Mouse (Mus musculus) gastrocnemius, adult 8-10 months (tissue): Measurements from ENCODE around the gene Mtmr4. TPM values are rescaled to one million over a fixed set of nuclear protein-coding genes. Genes with fewer than 3 reads are reported as not detected.

ENCODE experiments used
- DNase-seq, 2 experiments: peaks; one replicate each; pipeline ENCODE4 v3.0.0; 2022; ENCODE audit warnings: low spot score in 2 of 2
- total RNA-seq, 4 experiments: library from RNA; stranded (reverse); gene quantifications; 2 replicates each; pipeline ENCODE4 v1.2.4; 2022

Mtmr4 gene
- 10 to 100 TPM in 3 of 4 experiments, 1 to 10 TPM in 1; 9.8 to 12.6 (median 11.4) TPM for total RNA-seq

DNA sequence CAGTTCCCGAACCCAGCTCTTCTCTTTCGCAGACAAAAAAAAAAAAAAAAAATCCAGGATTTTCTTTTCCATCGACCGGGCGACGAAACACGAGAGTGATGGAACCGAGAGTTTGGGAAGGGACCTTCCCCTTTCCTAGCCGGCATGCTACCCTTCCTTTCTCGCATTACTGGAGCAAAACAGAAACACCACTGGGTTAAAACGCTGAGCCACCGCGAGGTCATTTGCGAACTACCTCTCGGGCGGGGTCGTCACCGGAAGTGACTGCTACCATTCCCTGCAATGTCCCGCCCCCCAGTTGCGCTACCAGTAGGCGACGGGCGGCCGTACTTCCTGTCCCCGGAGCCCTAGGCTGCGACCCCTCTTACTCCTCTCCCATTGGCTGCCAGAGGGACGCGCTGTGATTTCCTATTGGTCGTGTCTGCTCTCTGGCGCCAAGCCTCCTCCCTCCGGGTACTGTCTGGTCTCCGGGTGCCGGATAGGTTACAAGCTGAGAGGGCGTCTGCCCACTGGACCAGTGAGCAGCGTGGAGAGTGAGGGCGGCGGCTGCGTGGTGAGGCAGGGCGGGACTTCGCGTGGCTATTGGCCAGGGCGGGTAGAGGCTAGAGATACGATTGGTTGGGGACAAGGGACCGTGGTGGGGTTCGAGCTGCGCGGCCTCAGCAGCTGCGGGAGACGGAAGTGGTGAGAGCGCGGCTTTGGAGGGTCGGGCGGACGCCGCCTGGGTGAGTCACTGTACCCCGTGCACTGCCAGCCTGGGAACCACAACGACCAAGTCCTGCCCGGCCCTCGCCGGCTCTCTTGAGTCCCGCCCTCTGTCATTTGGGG is at the start of gene Mtmr4:
Mtmr4 (plus strand) TSS at position 637 of the 828 bp plus-strand sequence.
- DNase-seq, result peak; percentile 99 to 100

DNA sequence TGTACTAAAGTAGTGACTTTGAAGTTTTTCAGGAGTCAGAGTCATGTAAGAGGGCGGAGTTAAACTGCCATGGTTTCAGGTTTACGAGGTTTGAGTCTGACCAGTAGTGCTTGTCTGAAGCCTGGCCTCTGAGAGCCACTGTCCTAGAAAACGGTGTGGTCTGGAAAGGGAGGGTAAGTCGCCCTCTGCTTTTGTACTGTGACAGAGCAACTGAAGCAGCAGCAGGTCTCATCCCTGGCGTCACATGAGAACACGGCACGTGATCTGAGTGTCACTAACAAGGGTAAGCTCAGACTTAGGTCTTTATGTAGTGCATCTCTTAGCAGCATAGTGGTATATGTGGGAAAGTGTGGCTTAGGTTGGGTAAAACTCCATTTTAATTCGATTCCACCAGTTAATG is 49.7 kb upstream of the Mtmr4 start:
- DNase-seq, result no peak

DNA sequence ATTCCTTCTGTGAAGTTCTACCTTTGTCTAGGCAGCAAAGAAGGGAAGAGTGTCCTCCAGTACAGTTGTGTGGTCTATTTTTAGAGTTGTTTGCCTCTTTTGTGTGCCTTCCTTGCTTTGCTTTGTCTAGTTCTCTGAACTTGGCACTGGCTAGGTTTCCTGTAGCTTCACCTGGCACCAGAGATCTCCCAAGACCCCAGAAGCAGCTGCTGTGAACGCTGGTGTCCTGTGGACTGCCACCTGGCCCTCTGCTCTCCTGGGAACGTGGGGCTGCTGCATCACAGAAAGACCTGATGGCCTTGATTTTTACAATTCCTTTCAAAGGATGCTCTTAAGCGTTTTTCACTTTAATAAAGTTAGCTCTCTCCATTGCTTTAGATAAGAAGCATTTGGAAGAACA is 49.1 kb upstream of the Mtmr4 start:
- DNase-seq, result no peak

DNA sequence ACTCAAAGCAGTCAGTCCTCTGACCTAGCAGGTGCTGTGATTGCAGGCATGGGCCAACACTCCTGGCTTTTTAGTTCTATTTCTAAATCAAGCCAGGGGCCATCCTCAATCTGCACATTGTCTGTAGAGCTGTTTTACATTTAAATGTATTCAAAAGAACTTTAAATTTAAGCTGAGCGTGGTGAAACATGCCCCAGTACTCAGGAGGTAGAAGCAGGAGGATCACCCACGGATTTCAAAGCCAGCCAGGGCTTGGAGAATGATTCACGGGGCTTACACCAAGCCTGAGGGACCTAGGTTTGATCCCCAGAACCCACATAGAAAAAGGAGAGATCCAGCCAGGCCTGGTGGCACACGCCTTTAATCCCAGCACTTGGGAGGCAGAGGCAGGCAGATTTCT is 38.6 kb upstream of the Mtmr4 start:
- DNase-seq, result no peak

DNA sequence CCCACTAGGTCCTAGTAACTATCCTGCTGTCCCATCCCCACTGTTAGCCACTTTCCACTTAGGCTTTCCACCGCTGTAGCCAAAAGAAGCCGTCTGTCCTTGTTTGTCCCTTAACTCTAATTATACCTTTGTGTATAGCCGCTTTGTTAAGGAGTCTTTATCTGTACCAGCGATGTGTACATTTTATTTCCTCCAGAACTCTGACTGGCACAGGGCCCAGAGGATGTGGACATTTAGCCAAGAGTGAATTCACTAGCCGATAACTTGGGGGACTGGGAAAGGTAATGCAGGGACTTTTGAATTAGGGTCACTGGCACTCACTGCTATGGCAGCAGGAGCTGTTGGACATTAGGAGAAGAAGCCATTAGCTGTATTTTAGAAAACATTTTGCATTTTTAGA is 37.6 kb upstream of the Mtmr4 start:
- no peak for DNase-seq

DNA sequence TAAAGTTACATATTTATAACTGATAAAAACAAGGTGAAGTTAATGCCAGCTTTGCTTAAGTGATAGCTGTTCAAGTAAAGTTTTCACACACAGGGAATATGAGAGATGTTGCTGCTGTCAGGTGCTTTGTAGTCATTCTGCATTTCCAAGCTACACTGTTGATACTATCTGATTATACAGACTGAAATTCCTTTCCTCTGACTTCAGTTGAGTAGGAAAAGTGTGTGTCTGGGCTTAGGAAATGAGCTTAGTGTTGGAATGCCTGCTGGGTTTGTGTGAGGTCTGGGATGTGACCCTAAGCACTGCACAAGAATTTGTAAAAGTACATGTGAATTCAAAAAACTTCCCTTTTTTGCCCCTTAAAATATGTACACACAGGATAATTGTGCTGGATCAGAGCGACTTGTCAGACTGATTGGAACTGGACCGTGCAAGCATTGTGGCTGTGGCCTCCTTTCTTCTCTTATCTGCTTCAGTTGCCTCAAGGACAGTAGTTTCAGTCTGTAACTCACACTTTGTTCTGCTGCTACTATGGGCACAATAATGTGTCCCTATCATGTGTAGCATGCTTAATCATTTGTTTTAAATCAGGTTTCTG is 36.8 kb upstream of the Mtmr4 start:
- no peak for DNase-seq

DNA sequence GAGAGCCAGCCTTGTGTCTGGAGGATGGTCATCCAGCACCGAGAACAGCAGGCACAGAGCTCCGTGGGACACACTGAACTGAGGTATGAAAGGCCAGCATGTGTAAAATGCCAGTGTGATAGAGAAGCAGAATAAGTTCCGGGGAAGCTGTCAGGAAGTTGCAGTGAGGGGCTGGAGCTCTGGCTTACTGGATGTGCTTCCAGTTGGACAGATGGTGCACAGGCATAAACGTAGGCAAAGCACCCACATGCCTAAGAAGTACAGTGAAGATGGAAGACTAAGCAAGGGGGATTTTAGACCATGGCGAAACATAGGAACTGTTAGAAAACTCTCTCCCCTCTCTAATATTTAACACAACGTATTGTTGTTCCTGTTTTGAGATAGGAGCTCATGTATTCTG is 30.8 kb upstream of the Mtmr4 start:
- no peak for DNase-seq

DNA sequence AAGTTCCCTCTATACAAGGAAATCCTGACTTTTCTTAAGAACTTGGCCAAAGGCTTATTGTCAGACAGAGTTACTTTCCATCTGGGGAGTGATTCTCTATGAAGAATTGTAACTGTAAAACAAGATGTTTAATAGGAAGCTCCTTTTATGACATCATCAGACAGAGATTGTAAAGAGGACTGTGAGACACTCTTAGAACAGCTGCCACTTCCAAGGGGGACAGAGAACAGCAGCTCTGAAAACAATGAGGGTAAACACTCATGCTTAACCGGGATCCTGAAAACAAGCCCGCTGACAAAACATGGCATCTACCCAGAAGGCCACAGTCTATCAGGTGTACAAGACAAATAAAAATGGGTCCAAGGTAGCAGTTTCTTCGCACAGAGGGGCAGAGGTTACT is 25.5 kb upstream of the Mtmr4 start, which contains the start of gene Gm11492:
Gm11492 (plus strand) TSS at position 153 of the 400 bp plus-strand sequence.
- no peak for DNase-seq

DNA sequence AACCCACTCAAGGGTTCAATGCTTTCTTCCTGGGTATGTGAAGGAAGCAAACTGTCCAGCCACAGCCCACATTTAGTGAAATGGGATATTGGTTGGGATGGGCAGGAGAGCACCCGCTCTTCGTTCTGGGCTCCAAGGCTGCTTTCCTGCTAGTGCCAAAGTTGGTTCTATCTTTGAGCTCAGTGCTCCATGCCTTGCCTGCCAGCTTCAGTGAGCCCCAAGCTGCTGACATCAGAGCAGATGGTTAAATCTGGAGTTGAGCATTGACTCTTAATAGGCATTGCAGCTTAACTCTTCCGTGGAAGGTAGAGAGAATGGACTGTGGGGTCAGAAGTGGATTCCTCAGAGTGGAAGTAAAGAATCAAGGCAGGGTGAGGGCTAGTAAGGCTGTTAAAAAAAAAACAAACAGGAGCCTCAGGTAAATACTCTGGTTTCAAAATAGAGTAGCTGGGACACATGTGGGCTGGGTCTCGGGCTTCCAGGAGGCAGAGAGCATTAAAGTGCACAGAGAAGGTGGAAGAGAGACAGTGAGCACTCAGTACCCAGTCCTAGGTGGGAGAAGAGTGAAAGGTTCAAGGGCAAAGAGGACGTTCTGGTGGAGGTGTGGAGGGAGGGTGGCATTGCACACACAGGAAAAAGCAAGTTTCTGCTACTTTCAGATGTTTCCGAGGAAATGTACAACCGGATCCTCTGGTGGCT is 23.6 kb upstream of the Mtmr4 start, which contains the start of gene Sept4:
Sept4 (plus strand) TSS at position 649 of the 699 bp plus-strand sequence.
- DNase-seq, result no peak

DNA sequence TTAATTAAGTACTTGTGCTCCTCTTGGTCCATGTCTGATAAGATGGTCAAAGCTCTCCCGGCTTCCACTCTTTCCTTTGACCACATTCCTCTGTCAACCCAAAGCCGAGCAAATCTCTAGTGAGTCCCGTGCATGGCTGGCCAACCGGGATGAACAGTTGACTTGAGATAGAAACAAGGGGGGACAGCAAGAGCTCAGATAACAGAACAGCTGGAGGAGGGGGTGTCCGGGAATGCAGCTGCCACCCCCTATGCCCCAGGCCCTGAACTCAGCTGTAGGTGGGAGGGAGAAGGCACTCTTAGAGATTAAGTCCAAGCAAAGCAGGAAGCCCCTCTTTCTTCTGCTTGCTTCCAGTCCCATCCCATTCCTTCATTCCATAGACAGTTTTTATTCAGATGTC is 21.2 kb upstream of the Mtmr4 start:
- DNase-seq, result no peak

DNA sequence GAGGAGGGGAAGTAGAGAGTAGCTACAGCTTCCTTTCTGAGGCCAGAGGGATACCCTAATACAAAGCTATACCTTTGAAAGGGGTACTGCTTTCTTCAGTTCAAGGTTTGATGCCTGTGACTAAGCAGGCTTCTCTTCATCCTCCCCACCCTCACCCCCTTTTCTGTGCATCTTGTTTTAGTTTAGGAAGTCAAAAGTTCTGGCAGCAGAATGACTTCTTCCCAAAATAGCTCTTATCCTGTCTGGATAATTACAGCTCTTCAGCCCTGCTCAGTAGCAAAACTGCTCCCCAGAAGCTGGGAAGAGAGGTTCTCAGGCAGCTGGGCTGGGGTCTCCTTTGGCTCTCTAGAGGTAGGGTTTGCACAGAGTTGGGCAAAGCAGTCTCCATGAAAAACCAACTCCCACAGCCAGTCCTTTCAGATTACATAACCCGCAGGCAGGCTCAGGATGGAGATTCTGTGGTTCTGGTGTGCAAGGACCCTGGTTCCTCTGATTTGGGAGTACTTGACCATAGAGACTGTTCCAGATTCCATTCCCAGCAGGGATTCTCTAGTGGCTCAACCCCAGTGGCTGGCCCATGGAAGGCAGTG is 20.5 kb upstream of the Mtmr4 start:
- DNase-seq, result no peak

DNA sequence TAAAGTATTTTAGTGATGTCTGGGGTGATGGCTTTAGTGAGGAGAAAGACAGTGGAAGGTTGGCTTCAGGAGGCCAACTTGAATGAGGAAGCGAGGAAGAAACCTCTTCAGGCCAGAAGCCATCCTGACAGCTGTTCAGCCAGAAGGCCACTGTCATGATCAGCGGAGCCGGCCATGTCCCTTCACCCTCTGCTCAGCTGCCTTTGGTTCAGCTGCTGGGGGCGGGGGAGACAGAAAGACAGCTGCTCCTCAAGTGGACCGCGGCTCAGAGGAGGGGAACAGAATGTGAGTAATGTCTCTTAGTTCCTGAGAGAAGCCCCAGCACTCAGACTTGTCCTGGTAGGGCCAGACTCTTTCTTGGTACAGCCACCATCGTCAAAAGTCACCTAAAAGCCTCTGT is 18.2 kb upstream of the Mtmr4 start:
- DNase-seq, result no peak

DNA sequence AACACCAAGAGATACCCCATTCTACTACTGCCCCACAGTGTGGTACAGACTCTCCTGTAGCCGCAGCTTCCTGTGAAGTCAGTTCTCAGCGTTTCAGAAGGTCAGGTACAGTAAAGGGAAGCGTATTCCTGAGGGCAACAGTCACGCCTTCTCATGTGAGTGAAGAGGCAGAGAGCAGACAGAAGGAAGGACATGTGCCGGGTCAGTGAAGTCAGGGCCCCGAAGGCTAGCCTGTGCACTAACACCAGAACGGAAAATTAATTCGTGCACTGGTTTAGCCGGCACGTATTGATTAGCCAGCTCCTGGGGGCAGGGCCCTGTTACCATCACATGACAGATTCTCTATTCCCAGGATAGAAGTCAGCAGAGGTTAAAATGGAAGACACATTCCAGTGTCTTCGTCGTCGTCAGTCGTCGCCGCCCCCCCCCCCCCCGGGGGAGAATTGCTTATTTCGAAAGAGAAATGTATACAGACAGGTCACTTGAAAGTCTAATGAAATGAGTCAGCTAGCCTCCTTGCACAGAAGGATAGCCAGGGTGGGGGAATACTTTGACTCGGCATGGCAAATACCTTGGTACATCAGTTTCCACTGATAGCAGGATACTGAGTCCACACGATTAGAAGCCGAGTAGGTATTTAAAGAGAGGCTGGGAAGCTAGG is 17.3 kb upstream of the Mtmr4 start:
- DNase-seq, result no peak

DNA sequence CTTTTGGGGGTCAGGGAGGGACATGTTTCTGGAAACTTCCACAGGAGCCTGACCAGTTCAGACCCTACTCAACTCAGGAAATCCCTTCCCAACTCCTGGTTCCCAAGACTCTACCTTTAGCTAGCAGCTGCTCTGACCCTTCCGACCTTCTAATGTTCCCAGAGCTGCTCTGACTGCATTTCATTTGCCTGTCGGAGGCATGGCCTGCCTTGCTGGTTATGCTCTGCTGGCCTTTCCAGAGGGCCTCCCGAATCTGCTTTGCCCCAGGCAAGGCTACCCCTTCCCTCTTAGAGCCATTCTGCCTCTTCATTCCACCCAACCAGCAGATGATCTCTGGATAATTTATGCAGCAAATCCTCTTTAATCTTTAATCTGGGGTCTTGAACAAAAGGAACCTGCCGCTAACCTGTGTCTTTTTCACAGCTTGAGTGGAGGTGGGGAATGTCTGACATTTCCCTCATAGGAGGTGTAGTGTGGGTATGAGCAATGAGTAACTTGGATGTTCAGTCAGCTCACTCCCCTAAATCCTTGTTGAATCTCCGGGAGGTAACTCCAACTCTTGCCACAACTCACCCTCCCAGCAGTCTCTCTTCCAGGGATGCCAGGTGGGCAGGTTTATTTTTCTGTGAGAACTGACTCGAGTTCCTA is 14.2 kb upstream of the Mtmr4 start:
- no peak for DNase-seq

DNA sequence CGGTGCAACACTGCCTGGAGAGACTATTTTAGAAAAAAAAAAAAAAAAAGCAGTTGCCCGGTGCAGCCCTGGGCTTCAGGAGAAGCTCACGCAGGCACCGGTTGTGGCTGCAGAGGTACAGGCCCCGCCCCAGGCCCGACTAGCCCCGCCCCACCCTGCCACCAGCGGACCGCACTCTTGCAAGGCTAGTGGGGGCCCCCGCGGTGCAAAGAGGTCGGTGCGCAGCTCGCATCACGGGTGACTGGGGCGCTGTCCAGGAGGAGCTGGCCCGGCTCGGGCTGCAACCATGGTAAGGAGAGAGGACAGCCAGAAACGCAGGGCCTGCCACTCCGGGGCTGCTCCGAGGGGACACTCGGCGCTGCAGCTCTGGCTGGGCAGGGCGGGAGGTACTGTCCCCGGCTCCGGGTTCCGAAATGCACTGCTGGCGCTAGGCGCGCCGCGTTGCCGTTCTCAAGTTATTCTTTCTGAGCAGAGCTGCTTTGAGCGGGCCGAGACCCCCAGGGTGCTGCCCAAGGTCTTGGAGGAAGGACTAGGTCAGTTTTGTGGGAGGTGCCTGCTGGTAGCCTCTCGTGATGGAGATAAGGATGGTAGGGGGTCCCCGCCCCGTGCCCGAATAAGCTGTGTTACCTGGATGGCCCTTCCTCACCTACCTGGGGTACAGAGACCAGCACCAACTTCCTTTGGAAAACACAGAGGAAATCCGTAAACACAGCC is 13.6 kb upstream of the Mtmr4 start:
- DNase-seq, result peak; percentile 28 to 48

DNA sequence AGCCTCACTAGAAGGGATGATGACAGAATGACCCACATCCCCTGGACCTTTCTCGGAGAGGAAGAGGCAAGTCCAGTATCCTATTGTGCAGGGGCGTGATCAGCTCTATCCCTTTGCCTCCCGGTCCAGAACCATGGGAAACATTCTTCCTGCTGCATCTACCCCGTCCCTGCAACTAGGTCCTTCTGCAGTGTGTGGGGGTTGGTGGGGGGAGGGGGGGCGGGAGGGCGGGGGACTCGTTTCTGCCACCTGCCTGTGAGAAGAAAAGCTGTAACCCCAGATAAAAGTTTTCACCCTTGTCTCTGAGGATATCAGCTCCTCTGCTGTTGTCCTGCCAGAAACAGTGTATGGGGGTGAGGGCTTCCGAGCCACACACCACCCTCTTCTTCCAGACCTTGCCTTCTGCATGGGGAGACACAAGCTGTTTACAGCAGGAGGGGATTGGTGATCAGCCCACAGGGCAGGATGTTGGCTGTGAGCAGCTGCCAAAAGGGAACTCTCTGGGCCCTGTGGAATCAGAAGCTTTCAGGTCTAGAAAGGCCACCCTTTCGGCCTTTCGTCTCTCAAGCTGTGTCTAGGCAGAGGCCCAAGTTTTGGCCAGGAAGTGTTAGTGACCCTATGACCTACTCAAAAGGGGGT is 12.9 kb upstream of the Mtmr4 start:
- DNase-seq, result no peak

DNA sequence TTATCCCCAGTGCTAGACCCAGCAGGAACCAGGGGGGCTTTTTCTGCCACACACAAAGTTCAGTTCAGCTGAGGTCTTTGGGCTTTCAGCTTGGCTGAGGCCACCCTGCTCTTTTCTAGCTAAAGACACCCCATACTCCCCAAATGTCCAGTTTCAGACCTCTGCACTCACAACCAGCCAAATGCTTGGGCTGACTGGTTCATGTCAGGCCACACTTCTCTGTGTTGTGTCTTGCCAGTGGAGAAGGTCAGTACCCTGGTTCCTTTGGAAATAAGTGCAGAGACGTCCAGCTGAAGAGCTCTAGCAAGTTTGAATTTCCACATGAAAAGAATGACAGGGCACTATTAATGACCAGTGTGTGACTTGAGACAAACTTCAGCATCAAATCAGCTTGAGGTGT is 12.2 kb upstream of the Mtmr4 start:
- DNase-seq, result no peak

DNA sequence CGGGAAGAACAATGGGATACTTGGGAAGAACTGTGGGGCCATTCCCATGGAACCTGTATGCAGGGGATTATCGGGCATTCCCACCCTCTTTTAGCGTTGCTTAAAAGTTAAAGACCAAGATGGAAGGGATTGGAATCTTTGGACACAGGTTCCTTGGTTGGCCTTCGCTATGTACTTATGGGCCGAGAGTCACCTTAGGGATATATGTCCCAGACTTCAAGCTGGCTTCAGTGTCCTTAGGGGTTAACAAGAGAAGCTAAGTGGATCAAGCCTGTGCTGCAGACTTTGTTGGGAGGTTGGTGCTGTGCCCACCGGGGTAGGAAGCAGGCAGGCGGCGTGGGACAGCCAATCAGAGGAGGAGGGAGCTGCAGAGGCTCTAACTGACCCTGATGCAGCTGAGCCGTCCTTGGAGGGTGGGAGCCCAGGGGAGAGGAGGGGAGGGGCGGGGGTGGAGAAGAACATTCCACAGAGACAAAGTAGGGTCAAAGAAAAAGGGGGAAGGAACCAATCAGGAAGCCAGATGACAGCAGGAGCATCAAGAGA is 11.3 kb upstream of the Mtmr4 start:
- no peak for DNase-seq

DNA sequence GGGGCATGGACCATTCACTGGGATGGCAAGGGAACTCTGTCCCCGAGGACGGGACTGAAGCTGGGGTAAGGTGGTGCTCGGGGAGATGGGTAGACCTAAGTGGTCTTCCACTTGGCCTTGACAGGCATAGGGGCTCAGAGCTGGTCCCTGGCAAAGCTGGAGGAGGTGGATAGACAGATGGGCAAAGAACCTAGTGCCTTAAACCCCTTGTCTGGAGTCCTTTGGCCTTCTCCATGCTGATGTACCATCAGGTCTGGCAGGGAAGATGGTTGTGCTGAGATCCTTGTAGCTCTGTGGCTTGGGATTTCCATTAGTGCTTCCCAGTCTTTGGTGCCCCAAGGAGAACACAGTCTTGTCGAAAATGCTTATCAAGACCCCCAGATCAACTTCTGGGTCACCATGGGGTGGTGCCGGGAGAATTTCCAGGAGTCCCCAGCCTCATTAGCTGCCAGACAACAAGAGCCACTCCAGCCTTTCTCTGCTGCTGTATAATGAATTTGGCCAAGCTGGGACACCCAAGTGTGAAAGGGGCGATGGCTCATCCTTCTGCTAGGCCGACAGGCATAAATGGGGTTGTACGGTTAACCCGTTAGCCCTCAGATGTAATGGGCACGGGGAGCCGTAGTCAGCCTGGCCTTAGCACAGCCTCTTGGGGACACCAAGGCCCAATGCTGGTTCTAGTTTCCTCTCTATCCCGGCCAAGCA is 10.6 kb upstream of the Mtmr4 start:
- no peak for DNase-seq
